Mouse (Mus musculus): ENCODE measurements around the gene Tor1b. TPM values are rescaled to one million over a fixed set of nuclear protein-coding genes. Genes with fewer than 3 reads are reported as not detected.
"Not testable (repeated sequence)": the region's sequence is repeated elsewhere in the genome, so short reads cannot be mapped to it uniquely, and the experiment has no call there.

The Tor1b gene
- polyA plus RNA-seq, 2 experiments = 39.6 to 45.3 TPM

DNA sequence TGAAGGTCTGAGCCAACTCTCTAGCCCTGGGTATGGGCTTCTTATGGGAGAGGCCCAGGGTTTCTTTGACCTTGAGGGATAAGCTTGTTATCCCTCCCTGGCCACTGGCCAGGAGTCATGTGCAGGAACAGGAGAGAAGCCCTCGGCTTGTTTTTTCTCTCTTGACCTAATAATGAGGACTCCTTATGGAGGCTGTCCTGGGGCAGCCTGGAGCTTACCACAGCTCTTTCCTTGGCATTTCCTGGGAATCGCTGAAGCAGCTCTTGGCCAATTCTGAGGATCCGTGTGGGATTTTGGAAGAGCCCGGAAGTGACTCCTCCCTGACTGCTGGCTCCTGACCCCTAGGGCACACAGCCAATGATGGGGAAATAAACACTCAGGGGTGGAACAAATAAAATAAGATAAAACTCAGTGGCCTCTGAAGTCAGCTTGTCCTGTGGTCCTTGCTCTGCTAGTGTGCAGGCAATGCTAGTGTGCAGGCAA is 40.4 kb upstream of the Tor1b start:
- no peak for ATAC-seq (ENCODE audit: low FRiP score, low read depth)
- DNase-seq (ENCODE audit: low spot score) = no peak
- WGBS = 45% methylated on average over 4 of the region's 4 CpGs
- H3K9ac ChIP-seq (ENCODE audit: low read depth, low read length, severe bottlenecking) = no peak overlapping the region
- no peak overlapping the region for H3K4me3 ChIP-seq (replicated peaks; ENCODE audit: low read length)
- H3K36me3 ChIP-seq (ENCODE audit: control insufficient read depth, insufficient read depth, low read length) = no peaks in the 10 kb centered on the region
- no peak for TF ChIP-seq POLR2A (IDR thresholded peaks at IDR 0.05; ENCODE audit: borderline replicate concordance, extremely low read depth, insufficient read depth, insufficient read length)
- H3K27me3 ChIP-seq (ENCODE audit: control insufficient read depth, insufficient read depth, low read length) = no peaks in the 10 kb centered on the region
- no peak overlapping the region for H3K27ac ChIP-seq (replicated peaks; ENCODE audit: low read depth, low read length)
- H3K9me3 ChIP-seq (ENCODE audit: control insufficient read depth, low read length) = no peaks in the 10 kb centered on the region
- H3K4me2 ChIP-seq (replicated peaks; ENCODE audit: low read depth, low read length, severe bottlenecking) = no peak overlapping the region
- H3K4me1 ChIP-seq (ENCODE audit: control insufficient read depth, insufficient read depth, low read length) = peaks cover 10% of the 10 kb centered on the region; the same call in 1 of the 2 replicates

DNA sequence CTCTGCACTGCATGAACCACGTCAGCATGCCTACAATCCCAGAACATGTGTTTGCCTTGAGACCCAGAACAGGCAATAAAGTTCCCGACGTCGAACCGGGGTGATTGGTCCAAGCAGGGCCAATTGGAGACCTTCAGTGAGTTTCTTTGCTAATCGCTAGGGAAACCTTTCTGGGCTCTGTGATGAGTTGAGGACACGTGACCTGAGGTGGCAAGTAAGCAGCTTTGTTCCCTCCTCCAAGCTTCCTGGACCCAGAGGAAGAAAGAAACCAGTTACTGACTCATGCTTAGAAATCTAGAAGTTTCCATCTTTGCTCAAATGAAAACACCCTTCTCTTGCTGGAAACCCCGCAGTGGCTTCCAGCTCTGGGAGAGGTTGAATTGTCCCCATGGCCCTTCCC is 39.7 kb upstream of the Tor1b start:
- no peak for DNase-seq (ENCODE audit: low spot score)
- Histone ChIP-seq H3K4me3 (replicated peaks; ENCODE audit: low read length) (no peak overlapping the region), H3K36me3 (ENCODE audit: control insufficient read depth, insufficient read depth, low read length) (no peaks in the 10 kb centered on the region), H3K4me2 (replicated peaks; ENCODE audit: low read depth, low read length, severe bottlenecking) (no peak overlapping the region), H3K4me1 (ENCODE audit: control insufficient read depth, insufficient read depth, low read length) (peaks cover 10% of the 10 kb centered on the region; the same call in 1 of the 2 replicates), H3K9me3 (ENCODE audit: control insufficient read depth, low read length) (no peaks in the 10 kb centered on the region), H3K27ac (replicated peaks; ENCODE audit: low read depth, low read length) (no peak overlapping the region), H3K27me3 (ENCODE audit: control insufficient read depth, insufficient read depth, low read length) (no peaks in the 10 kb centered on the region), H3K9ac (ENCODE audit: low read depth, low read length, severe bottlenecking) (no peak overlapping the region)
- WGBS = 72% methylated on average over 8 of the region's 8 CpGs
- TF ChIP-seq POLR2A (IDR thresholded peaks at IDR 0.05; ENCODE audit: borderline replicate concordance, extremely low read depth, insufficient read depth, insufficient read length) = no peak
- ATAC-seq (ENCODE audit: low FRiP score, low read depth) = no peak

DNA sequence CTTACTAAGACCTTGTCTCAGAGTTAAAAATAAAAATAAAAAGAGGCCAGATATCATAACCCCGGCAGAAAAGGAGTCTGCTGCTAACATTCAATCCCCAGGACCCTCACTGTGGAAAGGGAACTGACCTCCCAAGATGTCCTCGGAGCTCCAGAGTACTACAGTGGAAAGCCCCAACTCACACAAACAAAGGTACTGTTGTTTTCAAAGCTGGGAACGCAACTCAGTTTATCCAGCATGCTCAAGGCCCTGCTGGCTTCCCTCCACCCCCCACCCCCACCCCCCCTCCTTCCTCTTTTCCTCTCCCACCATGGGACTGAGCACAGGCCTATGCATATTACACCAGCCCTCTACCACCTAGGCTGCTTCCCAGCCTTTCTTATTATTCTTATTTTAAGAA is 37.9 kb upstream of the Tor1b start:
- Histone ChIP-seq H3K4me1 (ENCODE audit: control insufficient read depth, insufficient read depth, low read length) (peaks cover 13% of the 10 kb centered on the region; the same call in 1 of the 2 replicates), H3K9ac (ENCODE audit: low read depth, low read length, severe bottlenecking) (no peak overlapping the region), H3K4me3 (replicated peaks; ENCODE audit: low read length) (no peak overlapping the region), H3K27me3 (ENCODE audit: control insufficient read depth, insufficient read depth, low read length) (no peaks in the 10 kb centered on the region), H3K4me2 (replicated peaks; ENCODE audit: low read depth, low read length, severe bottlenecking) (no peak overlapping the region), H3K9me3 (ENCODE audit: control insufficient read depth, low read length) (no peaks in the 10 kb centered on the region), H3K27ac (replicated peaks; ENCODE audit: low read depth, low read length) (no peak overlapping the region), H3K36me3 (ENCODE audit: control insufficient read depth, insufficient read depth, low read length) (no peaks in the 10 kb centered on the region)
- DNase-seq (ENCODE audit: low spot score) (no peak), ATAC-seq (ENCODE audit: low FRiP score, low read depth) (no peak)
- no peak for TF ChIP-seq POLR2A (IDR thresholded peaks at IDR 0.05; ENCODE audit: borderline replicate concordance, extremely low read depth, insufficient read depth, insufficient read length)
- WGBS = 44% methylated on average over 3 of the region's 3 CpGs

DNA sequence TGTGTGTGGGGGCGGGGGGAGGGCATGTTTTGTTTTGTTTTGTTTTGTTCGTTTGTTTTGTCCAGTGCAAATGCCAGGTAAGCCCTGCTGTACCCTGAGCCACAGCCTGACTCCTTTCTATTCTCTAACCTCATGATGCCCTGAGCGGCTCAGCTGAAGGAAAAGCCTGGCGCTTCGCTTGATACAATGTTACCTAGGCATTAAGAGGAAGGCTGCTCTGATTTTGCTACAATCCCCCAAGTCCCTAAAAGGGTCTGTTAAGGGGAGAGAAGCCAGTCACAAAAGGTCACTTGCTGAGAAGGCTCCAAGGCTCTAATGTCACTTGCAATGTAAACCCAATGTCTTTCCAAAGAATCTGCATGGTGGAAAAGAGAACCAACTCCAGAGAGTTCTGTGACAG is 37.4 kb upstream of the Tor1b start:
- DNase-seq (ENCODE audit: low spot score) = no peak
- no peak overlapping the region for H3K9ac ChIP-seq (ENCODE audit: low read depth, low read length, severe bottlenecking)
- no peak for ATAC-seq (ENCODE audit: low FRiP score, low read depth)
- 75% methylated on average over 5 of the region's 5 CpGs for WGBS
- peaks cover 13% of the 10 kb centered on the region; the same call in 1 of the 2 replicates for H3K4me1 ChIP-seq (ENCODE audit: control insufficient read depth, insufficient read depth, low read length)
- H3K27me3 ChIP-seq (ENCODE audit: control insufficient read depth, insufficient read depth, low read length) = no peaks in the 10 kb centered on the region
- no peaks in the 10 kb centered on the region for H3K36me3 ChIP-seq (ENCODE audit: control insufficient read depth, insufficient read depth, low read length)
- H3K4me3 ChIP-seq (replicated peaks; ENCODE audit: low read length) = no peak overlapping the region
- H3K27ac ChIP-seq (replicated peaks; ENCODE audit: low read depth, low read length) = no peak overlapping the region
- no peak for TF ChIP-seq POLR2A (IDR thresholded peaks at IDR 0.05; ENCODE audit: borderline replicate concordance, extremely low read depth, insufficient read depth, insufficient read length)
- H3K4me2 ChIP-seq (replicated peaks; ENCODE audit: low read depth, low read length, severe bottlenecking) = no peak overlapping the region
- no peaks in the 10 kb centered on the region for H3K9me3 ChIP-seq (ENCODE audit: control insufficient read depth, low read length)

DNA sequence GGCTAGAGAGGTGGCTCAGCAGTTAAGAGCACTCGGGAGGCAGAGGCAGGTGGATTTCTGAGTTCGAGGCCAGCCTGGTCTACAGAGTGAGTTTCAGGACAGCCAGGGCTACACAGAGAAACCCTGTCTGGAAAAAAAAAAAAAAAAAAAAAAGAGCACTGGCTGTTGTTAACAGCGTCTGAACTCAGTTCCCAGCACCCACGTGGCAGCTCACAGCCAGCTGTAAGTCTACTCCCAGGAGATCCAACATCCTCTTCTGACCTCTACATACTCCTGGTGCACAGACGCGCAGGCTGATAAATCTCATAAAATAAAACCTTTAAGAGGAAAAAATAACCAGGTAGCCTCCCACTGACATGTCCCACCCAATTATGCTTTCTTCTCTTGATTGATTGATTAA is 36.8 kb upstream of the Tor1b start:
- H3K9ac ChIP-seq (ENCODE audit: low read depth, low read length, severe bottlenecking); DNase-seq (ENCODE audit: low spot score); H3K9me3 ChIP-seq (ENCODE audit: control insufficient read depth, low read length); H3K36me3 ChIP-seq (ENCODE audit: control insufficient read depth, insufficient read depth, low read length); ATAC-seq (ENCODE audit: low FRiP score, low read depth); H3K27ac ChIP-seq (replicated peaks; ENCODE audit: low read depth, low read length); H3K4me2 ChIP-seq (replicated peaks; ENCODE audit: low read depth, low read length, severe bottlenecking); H3K27me3 ChIP-seq (ENCODE audit: control insufficient read depth, insufficient read depth, low read length); H3K4me3 ChIP-seq (replicated peaks; ENCODE audit: low read length): not testable (repeated sequence)
- 56% methylated on average over 6 of the region's 6 CpGs for WGBS
- peaks cover 13% of the 10 kb centered on the region; the same call in 1 of the 2 replicates for H3K4me1 ChIP-seq (ENCODE audit: control insufficient read depth, insufficient read depth, low read length)

DNA sequence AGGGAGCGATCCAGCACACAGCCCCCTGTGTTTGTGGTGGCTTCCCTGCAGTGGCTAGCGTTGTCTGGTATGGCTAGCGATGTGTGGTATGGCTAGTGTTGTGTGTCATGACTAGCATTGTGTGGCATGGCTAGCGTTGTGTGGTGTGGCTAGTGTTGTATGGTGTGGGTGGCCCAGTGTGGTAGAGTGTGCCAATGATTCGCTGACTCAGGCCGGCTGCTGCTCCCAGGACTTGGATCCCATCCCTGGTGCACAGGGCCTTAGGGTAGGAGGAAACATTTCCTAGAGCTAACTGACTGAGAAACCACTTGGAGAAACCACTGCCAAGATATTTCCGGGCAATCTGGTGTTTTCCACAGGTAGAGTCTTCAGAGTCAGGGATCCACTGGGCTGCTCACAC is 35.1 kb upstream of the Tor1b start:
- ATAC-seq (ENCODE audit: low FRiP score, low read depth) (no peak), DNase-seq (ENCODE audit: low spot score) (no peak)
- Histone ChIP-seq H3K4me2 (replicated peaks; ENCODE audit: low read depth, low read length, severe bottlenecking) (no peak overlapping the region), H3K36me3 (ENCODE audit: control insufficient read depth, insufficient read depth, low read length) (no peaks in the 10 kb centered on the region), H3K27ac (replicated peaks; ENCODE audit: low read depth, low read length) (no peak overlapping the region), H3K4me3 (replicated peaks; ENCODE audit: low read length) (no peak overlapping the region), H3K4me1 (ENCODE audit: control insufficient read depth, insufficient read depth, low read length) (peaks cover 8% of the 10 kb centered on the region; the same call in 1 of the 2 replicates), H3K9me3 (ENCODE audit: control insufficient read depth, low read length) (no peaks in the 10 kb centered on the region), H3K9ac (ENCODE audit: low read depth, low read length, severe bottlenecking) (no peak overlapping the region), H3K27me3 (ENCODE audit: control insufficient read depth, insufficient read depth, low read length) (no peaks in the 10 kb centered on the region)
- 86% methylated on average over 7 of the region's 7 CpGs for WGBS
- no peak for TF ChIP-seq POLR2A (IDR thresholded peaks at IDR 0.05; ENCODE audit: borderline replicate concordance, extremely low read depth, insufficient read depth, insufficient read length)
